Mouse (Mus musculus): ENCODE measurements around the gene Btnl4. TPM values are rescaled to one million over a fixed set of nuclear protein-coding genes. Genes with fewer than 3 reads are reported as not detected.

Gene Btnl4
- polyA plus RNA-seq, 1 experiment from 2014 or later, result not detected

Other genes starting within 250 kb of the Btnl4 start
- gene H2-Ob, start 238.4 kb downstream of the Btnl4 start, polyA plus RNA-seq (2014; fragmentation: Nextera tagmentation; extraction: Ambion mirVana), result not detected in 2 replicates
- gene H2-Ab1, start 219.6 kb downstream of the Btnl4 start, polyA plus RNA-seq (2014; fragmentation: Nextera tagmentation; extraction: Ambion mirVana), result 1.1 and 2.0 TPM in 2 replicates
- 0.83 TPM in 1 of 2 replicates, not detected in the other for gene H2-Aa, start 189.5 kb downstream of the Btnl4 start, polyA plus RNA-seq (2014; fragmentation: Nextera tagmentation; extraction: Ambion mirVana)
- gene H2-Eb1, start 171.5 kb downstream of the Btnl4 start, polyA plus RNA-seq (2014; fragmentation: Nextera tagmentation; extraction: Ambion mirVana), result 2.4 and 2.7 TPM in 2 replicates
- gene H2-Eb2, start 151.7 kb downstream of the Btnl4 start, polyA plus RNA-seq (2014; fragmentation: Nextera tagmentation; extraction: Ambion mirVana), result 0.16 TPM in 1 of 2 replicates, not detected in the other
- not detected in 2 replicates for gene Btnl2, start 122.5 kb downstream of the Btnl4 start, polyA plus RNA-seq (2014; fragmentation: Nextera tagmentation; extraction: Ambion mirVana)
- not detected in 2 replicates for gene Btnl1, start 100.2 kb downstream of the Btnl4 start, polyA plus RNA-seq (2014; fragmentation: Nextera tagmentation; extraction: Ambion mirVana)
- gene BC051142, start 78.5 kb downstream of the Btnl4 start, polyA plus RNA-seq (2014; fragmentation: Nextera tagmentation; extraction: Ambion mirVana), result 5.8 and 6.2 TPM in 2 replicates
- not detected in 2 replicates for gene Btnl6, start 40.0 kb upstream of the Btnl4 start, polyA plus RNA-seq (2014; fragmentation: Nextera tagmentation; extraction: Ambion mirVana)
- gene Notch4, start 87.0 kb upstream of the Btnl4 start, polyA plus RNA-seq (2014; fragmentation: Nextera tagmentation; extraction: Ambion mirVana), result 9.9 and 10.3 TPM in 2 replicates
- 2.3 and 4.3 TPM in 2 replicates for gene Gpsm3, start 112.5 kb upstream of the Btnl4 start, polyA plus RNA-seq (2014; fragmentation: Nextera tagmentation; extraction: Ambion mirVana)
- gene Pbx2, start 113.9 kb upstream of the Btnl4 start, polyA plus RNA-seq (2014; fragmentation: Nextera tagmentation; extraction: Ambion mirVana), result 12.8 and 13.5 TPM in 2 replicates
- gene Ager, start 120.5 kb upstream of the Btnl4 start, polyA plus RNA-seq (2014; fragmentation: Nextera tagmentation; extraction: Ambion mirVana), result 1.2 and 1.4 TPM in 2 replicates
- 223 and 269 TPM in 2 replicates for gene Rnf5, start 126.4 kb upstream of the Btnl4 start, polyA plus RNA-seq (2014; fragmentation: Nextera tagmentation; extraction: Ambion mirVana)
- 122 and 123 TPM in 2 replicates for gene Agpat1, start 126.9 kb upstream of the Btnl4 start, polyA plus RNA-seq (2014; fragmentation: Nextera tagmentation; extraction: Ambion mirVana)
- gene Egfl8, start 138.7 kb upstream of the Btnl4 start, polyA plus RNA-seq (2014; fragmentation: Nextera tagmentation; extraction: Ambion mirVana), result 6.7 and 9.5 TPM in 2 replicates
- 23.4 and 25.5 TPM in 2 replicates for gene Ppt2, start 151.2 kb upstream of the Btnl4 start, polyA plus RNA-seq (2014; fragmentation: Nextera tagmentation; extraction: Ambion mirVana)
- 12.4 and 13.6 TPM in 2 replicates for gene Prrt1, start 152.2 kb upstream of the Btnl4 start, polyA plus RNA-seq (2014; fragmentation: Nextera tagmentation; extraction: Ambion mirVana)
- 11.2 and 14.5 TPM in 2 replicates for gene Fkbpl, start 167.4 kb upstream of the Btnl4 start, polyA plus RNA-seq (2014; fragmentation: Nextera tagmentation; extraction: Ambion mirVana)
- 97.1 TPM in 2 replicates for gene Atf6b, start 169.8 kb upstream of the Btnl4 start, polyA plus RNA-seq (2014; fragmentation: Nextera tagmentation; extraction: Ambion mirVana)
- gene Tnxb, start 193.2 kb upstream of the Btnl4 start, polyA plus RNA-seq (2014; fragmentation: Nextera tagmentation; extraction: Ambion mirVana), result 0.13 and 0.24 TPM in 2 replicates

Data from midbrain, embryonic 14.5 days (tissue).